Mouse (Mus musculus): Measurements from ENCODE around the gene Stim1.

- TF ChIP-seq MAZ (IDR thresholded peaks at IDR 0.05; ENCODE audit: low read depth, low read length) (no peak), CTCF (conservative IDR thresholded peaks at IDR 0.05 in 1 of 2, IDR thresholded peaks at IDR 0.05 in 1 of 2; ENCODE audit: low read depth in 2 of 2, low read length in 2 of 2) (no peak), MYC (IDR thresholded peaks at IDR 0.05; ENCODE audit: low read depth, low read length) (no peak), MAX (IDR thresholded peaks at IDR 0.05; ENCODE audit: low read length) (no peak), EP300 (IDR thresholded peaks at IDR 0.05; ENCODE audit: low read length) (no peak), E2F4 (IDR thresholded peaks at IDR 0.05; ENCODE audit: insufficient replicate concordance, low read depth, low read length) (no peak), POLR2A (IDR thresholded peaks at IDR 0.05; ENCODE audit: low read depth, low read length) (no peak), SIN3A (IDR thresholded peaks at IDR 0.05; ENCODE audit: low read length) (no peak), NELFE (IDR thresholded peaks at IDR 0.05; ENCODE audit: low read depth, low read length) (no peak), ZMIZ1 (IDR thresholded peaks at IDR 0.05; ENCODE audit: low read depth, low read length) (no peak), MXI1 (IDR thresholded peaks at IDR 0.05; ENCODE audit: low read depth, low read length) (no peak), CHD1 (IDR thresholded peaks at IDR 0.05; ENCODE audit: low read depth, low read length) (no peak)
Measured at GRCm38 (mm10) chr7:102481579-102481978, 214.0 kb downstream of the Stim1 start, which contains the start of gene Olfr543.

All from CH12.LX (cell line).